Mouse (Mus musculus) E14TG2a.4 (cell line): ENCODE measurements around the gene Plcl1.

Experiments
- H3K27me3 ChIP-seq: 2 replicates; pipeline ENCODE4 v1.6.1; 2014; ENCODE audit warnings: low read length, control low read depth; ENCODE audit not compliant: insufficient read depth
- H3K36me3 ChIP-seq: 2 replicates; pipeline ENCODE4 v1.6.1; 2014; ENCODE audit warnings: low read length, control low read depth; ENCODE audit not compliant: insufficient read depth
- H3K4me1 ChIP-seq: replicated peaks from 2 replicates; pipeline ENCODE4 v1.6.1; 2014; ENCODE audit warnings: low read depth, low read length, control low read depth
- H3K4me3 ChIP-seq: replicated peaks from 2 replicates; pipeline ENCODE4 v1.5.1; 2014; ENCODE audit warnings: mild to moderate bottlenecking, low read length
- H3K9me3 ChIP-seq: 2 replicates; pipeline ENCODE4 v1.6.1; 2014; ENCODE audit warnings: low read length, control low read depth
- CTCF ChIP-seq: conservative IDR thresholded peaks from 2 replicates; pipeline ENCODE4 v1.5.1; 2014; ENCODE audit warnings: low read length
- NANOG ChIP-seq: IDR thresholded peaks from 2 replicates; pipeline ENCODE4 v1.6.1; 2014; ENCODE audit warnings: borderline replicate concordance, low read length, mixed read lengths
- POU5F1 ChIP-seq: IDR thresholded peaks from 2 replicates; pipeline ENCODE4 v1.6.1; 2014; ENCODE audit warnings: low read length, borderline replicate concordance

The Plcl1 gene

GRCm38 (mm10) chr1:55427607-55428006 lies 21.9 kb downstream of the Plcl1 start:
- Histone ChIP-seq H3K36me3 (no peaks in the 10 kb centered on the region), H3K4me3 (no peak overlapping the region), H3K9me3 (no peaks in the 10 kb centered on the region), H3K27me3 (no peaks in the 10 kb centered on the region), H3K4me1 (no peaks in the 10 kb centered on the region)
- TF ChIP-seq NANOG: no peak
- TF ChIP-seq POU5F1: no peak
- no peak for TF ChIP-seq CTCF

- Histone ChIP-seq H3K9me3 (no peaks in the 10 kb centered on the region), H3K27me3 (no peaks in the 10 kb centered on the region), H3K36me3 (no peaks in the 10 kb centered on the region), H3K4me1 (no peaks in the 10 kb centered on the region), H3K4me3 (no peak overlapping the region)
- TF ChIP-seq NANOG (no peak), POU5F1 (no peak), CTCF (no peak)
These were observed 23.3 kb downstream of the Plcl1 start for GRCm38 (mm10) chr1:55429051-55429450.

GRCm38 (mm10) chr1:55429708-55430107 lies 24.0 kb downstream of the Plcl1 start:
- Histone ChIP-seq H3K9me3 (no peaks in the 10 kb centered on the region), H3K27me3 (no peaks in the 10 kb centered on the region), H3K36me3 (no peaks in the 10 kb centered on the region), H3K4me3 (no peak overlapping the region), H3K4me1 (no peaks in the 10 kb centered on the region)
- no peak for TF ChIP-seq POU5F1
- TF ChIP-seq CTCF: 0 out of 2 replicates have a peak, but pooled peaks have one; percentile 5
- no peak for TF ChIP-seq NANOG

GRCm38 (mm10) chr1:55430587-55430986 lies 24.9 kb downstream of the Plcl1 start:
- TF ChIP-seq POU5F1: no peak
- H3K27me3 ChIP-seq: no peaks in the 10 kb centered on the region
- no peak overlapping the region for H3K4me3 ChIP-seq
- H3K4me1 ChIP-seq: no peaks in the 10 kb centered on the region
- H3K36me3 ChIP-seq: no peaks in the 10 kb centered on the region
- H3K9me3 ChIP-seq: no peaks in the 10 kb centered on the region

- Histone ChIP-seq H3K36me3 (no peaks in the 10 kb centered on the region), H3K4me3 (no peak overlapping the region), H3K4me1 (no peaks in the 10 kb centered on the region), H3K9me3 (no peaks in the 10 kb centered on the region), H3K27me3 (no peaks in the 10 kb centered on the region; the same call in 1 of the 2 replicates)
- TF ChIP-seq CTCF (no peak), NANOG (no peak), POU5F1 (no peak)
These were observed 30.9 kb downstream of the Plcl1 start for GRCm38 (mm10) chr1:55436589-55436988.

- Histone ChIP-seq H3K4me3 (no peak overlapping the region), H3K27me3 (no peaks in the 10 kb centered on the region; the same call in 1 of the 2 replicates), H3K4me1 (no peaks in the 10 kb centered on the region), H3K9me3 (no peaks in the 10 kb centered on the region), H3K36me3 (no peaks in the 10 kb centered on the region)
- TF ChIP-seq CTCF (no peak), NANOG (no peak), POU5F1 (no peak)
These were observed 31.4 kb downstream of the Plcl1 start for GRCm38 (mm10) chr1:55437095-55437494.

- Histone ChIP-seq H3K27me3 (no peaks in the 10 kb centered on the region; the same call in 1 of the 2 replicates), H3K4me1 (no peaks in the 10 kb centered on the region), H3K9me3 (no peaks in the 10 kb centered on the region), H3K36me3 (no peaks in the 10 kb centered on the region), H3K4me3 (no peak overlapping the region)
- TF ChIP-seq CTCF: no peak
- TF ChIP-seq POU5F1: no peak
- no peak for TF ChIP-seq NANOG
These were observed 32.9 kb downstream of the Plcl1 start for GRCm38 (mm10) chr1:55438617-55439016.

GRCm38 (mm10) chr1:55445043-55445688 lies 39.4 kb downstream of the Plcl1 start:
- Histone ChIP-seq H3K4me3 (no peak overlapping the region), H3K9me3 (no peaks in the 10 kb centered on the region), H3K27me3 (peaks cover 2% of the 10 kb centered on the region; the same call in 1 of the 2 replicates), H3K36me3 (no peaks in the 10 kb centered on the region), H3K4me1 (no peaks in the 10 kb centered on the region)
- TF ChIP-seq POU5F1 (no peak), NANOG (no peak), CTCF (no peak)

GRCm38 (mm10) chr1:55445689-55446044 lies 39.9 kb downstream of the Plcl1 start:
- no peak overlapping the region for H3K4me3 ChIP-seq
- peaks cover 2% of the 10 kb centered on the region; the same call in 1 of the 2 replicates for H3K27me3 ChIP-seq
- no peaks in the 10 kb centered on the region for H3K4me1 ChIP-seq
- H3K9me3 ChIP-seq: no peaks in the 10 kb centered on the region
- H3K36me3 ChIP-seq: no peaks in the 10 kb centered on the region
- TF ChIP-seq NANOG (no peak), CTCF (no peak), POU5F1 (no peak)
